Mouse (Mus musculus): ENCODE data around the gene Aqp11.

Aqp11 gene

GRCm38 (mm10) chr7:97737638-97738456 lies at the start of gene Aqp11:
Gene Aqp11 (minus strand): TSS chr7:97738289.
- peak; percentile 85 for DNase-seq (ENCODE audit: low spot score)

- DNase-seq (ENCODE audit: low spot score), result no peak
Measured at GRCm38 (mm10) chr7:97783523-97783922, 45.4 kb upstream of the Aqp11 start.

GRCm38 (mm10) chr7:97781496-97781895 lies 43.4 kb upstream of the Aqp11 start:
- no peak for DNase-seq (ENCODE audit: low spot score)

- DNase-seq (ENCODE audit: low spot score), result no peak
Measured at GRCm38 (mm10) chr7:97780815-97781214, 42.7 kb upstream of the Aqp11 start.

GRCm38 (mm10) chr7:97780222-97780621 lies 42.1 kb upstream of the Aqp11 start:
- DNase-seq (ENCODE audit: low spot score), result no peak

GRCm38 (mm10) chr7:97777191-97777590 lies 39.1 kb upstream of the Aqp11 start:
- no peak for DNase-seq (ENCODE audit: low spot score)

- no peak for DNase-seq (ENCODE audit: low spot score)
Measured at GRCm38 (mm10) chr7:97775923-97776322, 37.8 kb upstream of the Aqp11 start.

- no peak for DNase-seq (ENCODE audit: low spot score)
Measured at GRCm38 (mm10) chr7:97775380-97775779, 37.3 kb upstream of the Aqp11 start.

- no peak for DNase-seq (ENCODE audit: low spot score)
Measured at GRCm38 (mm10) chr7:97770841-97771620, 32.9 kb upstream of the Aqp11 start.

- no peak for DNase-seq (ENCODE audit: low spot score)
Measured at GRCm38 (mm10) chr7:97769020-97769419, 30.9 kb upstream of the Aqp11 start.

GRCm38 (mm10) chr7:97767841-97768240 lies 29.8 kb upstream of the Aqp11 start:
- no peak for DNase-seq (ENCODE audit: low spot score)

GRCm38 (mm10) chr7:97766406-97767166 lies 28.5 kb upstream of the Aqp11 start:
- DNase-seq (ENCODE audit: low spot score), result no peak

- no peak for DNase-seq (ENCODE audit: low spot score)
Measured at GRCm38 (mm10) chr7:97765963-97766347, 27.9 kb upstream of the Aqp11 start.

- no peak for DNase-seq (ENCODE audit: low spot score)
Measured at GRCm38 (mm10) chr7:97765181-97765962, 27.3 kb upstream of the Aqp11 start.

GRCm38 (mm10) chr7:97764591-97764990 lies 26.5 kb upstream of the Aqp11 start:
- no peak for DNase-seq (ENCODE audit: low spot score)

- no peak for DNase-seq (ENCODE audit: low spot score)
Measured at GRCm38 (mm10) chr7:97756967-97757881, 19.1 kb upstream of the Aqp11 start.

- DNase-seq (ENCODE audit: low spot score), result no peak
Measured at GRCm38 (mm10) chr7:97749207-97750190, 11.4 kb upstream of the Aqp11 start.

GRCm38 (mm10) chr7:97748527-97749206 lies 10.6 kb upstream of the Aqp11 start:
- DNase-seq (ENCODE audit: low spot score), result no peak

Data from testis, postnatal 14 days (tissue).